Mouse (Mus musculus): Measurements from ENCODE around the gene A530084C06Rik. TPM values are rescaled to one million over a fixed set of nuclear protein-coding genes. Genes with fewer than 3 reads are reported as not detected.

The A530084C06Rik gene
- polyA plus RNA-seq, 1 experiment = 0.44 TPM

DNA sequence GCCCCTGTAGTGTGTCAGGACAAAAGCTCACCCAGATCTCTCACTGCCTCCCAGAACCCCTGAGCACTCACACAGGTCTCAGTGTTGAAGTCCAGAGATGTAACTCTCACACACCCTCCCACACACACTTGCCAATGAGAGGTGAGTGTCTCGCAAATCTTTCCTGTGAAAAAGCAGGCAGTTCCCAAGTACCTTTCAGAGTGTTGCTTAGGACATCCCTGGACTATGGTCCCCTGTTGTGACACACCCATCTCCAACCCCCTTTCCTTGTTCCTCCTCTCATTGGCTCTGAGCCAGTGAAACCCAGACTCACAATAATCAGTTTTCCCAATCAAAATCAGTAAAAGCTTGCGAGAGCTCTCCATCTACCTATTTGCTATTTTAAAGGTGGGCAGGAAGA is 12.3 kb downstream of the A530084C06Rik start:
- H3K27ac ChIP-seq (ENCODE audit: insufficient read depth, low read length) = no peak overlapping the region
- no peaks in the 10 kb centered on the region for H3K4me1 ChIP-seq (ENCODE audit: control insufficient read depth, insufficient read depth, low read length)
- H3K4me3 ChIP-seq (ENCODE audit: insufficient read depth, low read length) = no peak overlapping the region
- no peak for TF ChIP-seq CTCF (IDR thresholded peaks at IDR 0.05; ENCODE audit: extremely low read depth, insufficient read depth, low read length)
- TF ChIP-seq POLR2A (IDR thresholded peaks at IDR 0.05; ENCODE audit: extremely low read depth, insufficient read depth, low read length) = no peak

DNA sequence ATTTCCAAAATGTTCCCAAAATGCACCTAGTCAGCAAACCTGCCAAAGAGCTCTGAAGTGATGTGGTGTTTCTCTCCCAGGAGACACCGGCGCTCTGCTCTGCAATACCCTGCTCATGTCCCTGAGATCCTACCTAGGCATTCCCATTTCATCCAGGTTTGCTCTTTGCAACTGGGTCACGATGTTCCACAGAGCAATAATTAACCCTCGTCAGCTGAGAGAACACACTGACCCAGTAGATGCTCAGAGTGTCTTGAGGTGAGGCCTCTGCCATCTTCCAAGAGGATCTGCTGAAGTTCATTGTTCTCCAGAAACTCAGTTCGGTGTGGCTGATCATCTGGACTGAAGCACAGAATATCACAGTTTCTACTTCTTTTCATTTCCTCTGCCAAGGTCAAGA is 16.1 kb downstream of the A530084C06Rik start:
- Histone ChIP-seq H3K27ac (ENCODE audit: insufficient read depth, low read length) (no peak overlapping the region), H3K4me1 (ENCODE audit: control insufficient read depth, insufficient read depth, low read length) (no peaks in the 10 kb centered on the region), H3K4me3 (ENCODE audit: insufficient read depth, low read length) (no peak overlapping the region)
- no peak for TF ChIP-seq POLR2A (IDR thresholded peaks at IDR 0.05; ENCODE audit: extremely low read depth, insufficient read depth, low read length)
- no peak for TF ChIP-seq CTCF (IDR thresholded peaks at IDR 0.05; ENCODE audit: extremely low read depth, insufficient read depth, low read length)

DNA sequence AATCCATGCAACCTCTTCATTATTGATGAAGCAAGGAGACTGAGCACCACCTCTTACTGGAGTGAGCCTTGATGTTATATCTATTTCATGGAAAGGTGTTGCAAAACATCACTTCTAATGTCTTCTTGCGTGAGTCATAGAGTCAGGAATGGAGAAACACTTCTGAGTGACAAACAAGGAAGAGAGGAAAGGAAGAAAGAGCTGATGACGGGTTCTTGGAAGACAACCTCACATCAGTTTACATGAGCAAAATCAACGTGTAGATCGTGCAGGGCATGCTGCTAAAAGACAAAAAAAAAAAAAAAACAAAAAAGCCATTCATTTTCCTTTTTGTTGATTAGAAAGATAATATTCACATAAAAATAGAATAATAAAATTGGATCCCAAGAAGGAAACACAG is 24.4 kb downstream of the A530084C06Rik start:
- Histone ChIP-seq H3K27ac (ENCODE audit: insufficient read depth, low read length) (no peak overlapping the region), H3K4me3 (ENCODE audit: insufficient read depth, low read length) (no peak overlapping the region), H3K4me1 (ENCODE audit: control insufficient read depth, insufficient read depth, low read length) (no peaks in the 10 kb centered on the region)
- TF ChIP-seq POLR2A (IDR thresholded peaks at IDR 0.05; ENCODE audit: extremely low read depth, insufficient read depth, low read length) (no peak), CTCF (IDR thresholded peaks at IDR 0.05; ENCODE audit: extremely low read depth, insufficient read depth, low read length) (no peak)

DNA sequence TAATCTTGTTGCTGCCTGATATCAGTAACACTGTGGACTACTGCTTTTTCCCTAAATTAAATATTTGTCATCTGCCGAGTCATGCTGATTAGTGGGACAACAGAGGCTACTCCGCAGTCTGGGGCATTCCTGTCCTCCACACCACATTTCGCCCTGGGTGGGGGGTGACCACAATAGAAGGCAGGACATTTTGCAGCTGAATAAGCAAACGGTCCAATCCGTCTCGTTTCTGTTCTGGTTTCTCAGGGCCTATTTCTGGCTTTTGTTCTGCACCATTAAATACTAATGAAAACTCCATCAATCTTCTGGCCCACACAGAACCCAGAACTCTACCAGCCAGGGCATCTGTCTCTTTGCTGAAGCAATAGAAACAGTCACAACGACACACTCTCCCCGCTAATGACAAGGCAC is 27.5 kb downstream of the A530084C06Rik start:
- Histone ChIP-seq H3K27ac (ENCODE audit: insufficient read depth, low read length) (no peak overlapping the region), H3K4me3 (ENCODE audit: insufficient read depth, low read length) (no peak overlapping the region), H3K4me1 (ENCODE audit: control insufficient read depth, insufficient read depth, low read length) (no peaks in the 10 kb centered on the region)
- TF ChIP-seq POLR2A (IDR thresholded peaks at IDR 0.05; ENCODE audit: extremely low read depth, insufficient read depth, low read length) (no peak), CTCF (IDR thresholded peaks at IDR 0.05; ENCODE audit: extremely low read depth, insufficient read depth, low read length) (no peak)

DNA sequence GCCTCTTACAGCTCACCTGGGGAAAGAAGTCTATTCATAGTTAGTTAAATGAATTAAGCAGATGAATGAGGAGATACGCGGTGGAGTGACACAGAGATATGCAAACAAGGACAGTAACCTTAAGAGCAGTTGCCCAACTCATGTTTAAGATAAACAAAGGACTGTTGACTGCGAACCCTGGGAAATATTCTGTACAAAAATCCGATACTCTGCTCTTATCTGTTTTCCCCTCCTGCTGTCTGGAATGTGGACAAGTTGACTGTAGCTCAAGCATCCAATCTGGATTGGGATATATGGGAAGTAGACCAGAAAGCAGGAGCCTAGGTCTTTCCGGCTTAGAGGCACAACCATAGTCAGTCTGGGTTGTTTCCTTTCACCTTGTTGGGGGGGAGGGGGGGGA is 27.9 kb downstream of the A530084C06Rik start:
- TF ChIP-seq POLR2A (IDR thresholded peaks at IDR 0.05; ENCODE audit: extremely low read depth, insufficient read depth, low read length) = no peak
- TF ChIP-seq CTCF (IDR thresholded peaks at IDR 0.05; ENCODE audit: extremely low read depth, insufficient read depth, low read length) = no peak
- H3K4me1 ChIP-seq (ENCODE audit: control insufficient read depth, insufficient read depth, low read length) = no peaks in the 10 kb centered on the region
- H3K4me3 ChIP-seq (ENCODE audit: insufficient read depth, low read length) = no peak overlapping the region
- no peak overlapping the region for H3K27ac ChIP-seq (ENCODE audit: insufficient read depth, low read length)

DNA sequence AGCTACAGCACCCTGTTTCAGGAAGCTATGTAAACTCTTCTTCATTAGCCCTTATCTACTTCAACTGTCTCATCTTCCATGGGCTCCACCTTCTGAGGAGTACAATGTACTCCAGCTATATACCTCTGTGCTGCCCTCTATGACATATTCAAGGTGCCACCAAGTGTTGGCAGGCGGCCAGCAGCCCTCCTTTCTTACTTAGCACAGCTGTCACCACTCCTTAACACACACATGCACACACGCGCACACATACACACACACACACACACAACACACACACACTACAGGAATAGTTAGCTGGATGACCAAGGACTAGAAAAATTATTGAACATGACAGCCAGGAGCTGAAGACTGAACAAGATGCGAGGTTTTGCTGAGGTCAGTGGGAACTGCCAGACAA is 34.2 kb downstream of the A530084C06Rik start:
- H3K27ac ChIP-seq (ENCODE audit: insufficient read depth, low read length) = no peak overlapping the region
- TF ChIP-seq CTCF (IDR thresholded peaks at IDR 0.05; ENCODE audit: extremely low read depth, insufficient read depth, low read length) = no peak
- no peak for TF ChIP-seq POLR2A (IDR thresholded peaks at IDR 0.05; ENCODE audit: extremely low read depth, insufficient read depth, low read length)
- no peaks in the 10 kb centered on the region for H3K4me1 ChIP-seq (ENCODE audit: control insufficient read depth, insufficient read depth, low read length)
- H3K4me3 ChIP-seq (ENCODE audit: insufficient read depth, low read length) = no peak overlapping the region

DNA sequence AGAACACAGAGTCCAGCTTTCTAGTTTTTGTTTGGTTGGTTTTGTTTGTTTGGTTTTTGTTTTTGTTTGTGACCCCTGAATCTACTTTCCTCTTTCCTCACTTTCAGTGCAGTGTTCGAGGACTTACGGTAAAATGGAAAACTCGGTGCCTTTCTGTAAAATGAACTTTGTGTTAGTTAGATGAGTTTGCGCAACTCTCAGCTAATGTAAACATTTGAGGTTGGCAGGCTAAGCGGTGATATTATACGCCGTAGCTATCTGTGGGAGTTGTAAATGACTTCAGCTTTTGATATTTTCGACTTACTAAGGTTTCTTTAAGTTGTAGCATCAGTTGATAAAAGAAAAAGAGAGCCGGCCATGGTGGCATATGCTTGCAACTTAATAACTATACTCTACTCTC is 40.2 kb downstream of the A530084C06Rik start:
- Histone ChIP-seq H3K4me3 (ENCODE audit: insufficient read depth, low read length) (no peak overlapping the region), H3K27ac (ENCODE audit: insufficient read depth, low read length) (no peak overlapping the region), H3K4me1 (ENCODE audit: control insufficient read depth, insufficient read depth, low read length) (no peaks in the 10 kb centered on the region)
- TF ChIP-seq CTCF (IDR thresholded peaks at IDR 0.05; ENCODE audit: extremely low read depth, insufficient read depth, low read length) (no peak), POLR2A (IDR thresholded peaks at IDR 0.05; ENCODE audit: extremely low read depth, insufficient read depth, low read length) (no peak)

DNA sequence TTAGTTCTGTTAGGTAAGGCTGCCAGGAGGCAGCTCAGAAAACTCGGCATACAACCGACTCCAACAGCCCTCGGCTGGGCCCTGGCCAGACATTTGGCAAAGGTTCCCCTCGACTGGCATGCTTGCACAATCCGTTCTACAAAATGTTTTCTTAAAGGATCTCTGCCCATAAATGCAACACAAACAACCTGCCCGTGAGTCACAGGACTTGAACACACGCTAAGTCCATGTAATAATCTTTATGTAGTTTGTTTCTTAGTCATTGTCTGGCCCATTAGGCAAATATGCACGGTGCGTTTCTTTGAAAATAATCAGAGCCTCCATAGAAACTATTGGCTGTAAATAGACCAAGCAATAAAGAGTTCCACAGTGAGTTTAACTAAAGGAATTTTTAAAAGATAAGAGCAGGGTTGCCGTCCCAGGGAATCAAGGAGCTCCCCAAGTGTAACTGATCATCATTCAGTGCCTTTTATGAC is 40.7 kb downstream of the A530084C06Rik start:
- no peak for TF ChIP-seq POLR2A (IDR thresholded peaks at IDR 0.05; ENCODE audit: extremely low read depth, insufficient read depth, low read length)
- TF ChIP-seq CTCF (IDR thresholded peaks at IDR 0.05; ENCODE audit: extremely low read depth, insufficient read depth, low read length) = no peak
- no peak overlapping the region for H3K4me3 ChIP-seq (ENCODE audit: insufficient read depth, low read length)
- H3K27ac ChIP-seq (ENCODE audit: insufficient read depth, low read length) = no peak overlapping the region
- H3K4me1 ChIP-seq (ENCODE audit: control insufficient read depth, insufficient read depth, low read length) = no peaks in the 10 kb centered on the region

DNA sequence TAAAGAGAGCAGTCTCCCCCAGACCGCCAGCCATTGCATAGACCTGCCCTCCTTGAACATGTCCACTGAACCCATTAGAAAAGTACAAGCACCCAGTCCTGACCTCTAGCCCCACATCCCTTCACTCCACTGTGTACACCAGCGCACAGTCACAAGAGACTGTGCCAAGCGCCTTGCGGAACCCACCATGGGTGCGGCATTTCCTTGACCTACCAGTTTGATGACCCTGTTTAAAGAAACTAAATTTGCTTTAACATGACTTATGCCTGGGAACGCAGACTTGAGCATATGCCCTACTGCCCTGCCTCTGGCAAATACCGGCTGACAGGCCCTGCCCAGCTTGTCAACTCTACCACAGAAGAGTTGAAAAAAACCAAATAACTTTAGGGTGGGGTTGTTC is 43.9 kb downstream of the A530084C06Rik start:
- TF ChIP-seq POLR2A (IDR thresholded peaks at IDR 0.05; ENCODE audit: extremely low read depth, insufficient read depth, low read length) = no peak
- no peak for TF ChIP-seq CTCF (IDR thresholded peaks at IDR 0.05; ENCODE audit: extremely low read depth, insufficient read depth, low read length)
- no peak overlapping the region for H3K27ac ChIP-seq (ENCODE audit: insufficient read depth, low read length)

DNA sequence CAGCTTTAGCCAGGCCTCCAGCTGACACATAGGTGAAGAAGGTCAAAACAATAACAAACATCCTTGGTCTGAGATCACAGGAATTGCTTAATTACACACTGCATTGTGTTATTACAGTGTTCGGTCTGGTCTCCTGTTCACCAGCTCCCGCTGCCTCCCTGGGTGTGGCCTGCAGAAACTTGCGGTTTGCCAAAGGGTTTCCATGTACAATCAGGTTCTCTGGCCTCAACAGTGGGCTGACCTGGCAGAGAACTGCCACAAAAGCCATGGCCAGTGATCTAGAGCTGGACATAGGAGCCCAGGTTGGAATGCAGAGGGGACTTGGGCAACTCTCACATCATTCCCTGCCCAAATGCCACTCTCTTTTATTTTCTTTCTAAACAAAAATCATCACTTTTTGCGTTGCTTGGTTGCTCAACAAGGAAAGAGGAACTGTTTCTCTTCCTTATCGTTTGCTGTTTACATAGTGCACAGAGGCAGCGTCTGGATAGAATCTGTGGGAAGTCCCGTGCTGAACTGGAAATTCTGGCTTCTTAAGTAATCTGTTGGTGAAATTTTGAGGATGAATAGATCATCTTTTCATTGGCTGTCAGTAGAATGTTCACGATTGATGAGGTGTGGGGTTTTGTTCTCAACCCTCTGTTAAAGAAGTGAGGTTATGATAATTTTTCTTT is 52.5 kb downstream of the A530084C06Rik start:
- no peak overlapping the region for H3K4me3 ChIP-seq (ENCODE audit: insufficient read depth, low read length)
- no peak overlapping the region for H3K27ac ChIP-seq (ENCODE audit: insufficient read depth, low read length)
- TF ChIP-seq POLR2A (IDR thresholded peaks at IDR 0.05; ENCODE audit: extremely low read depth, insufficient read depth, low read length) = no peak
- no peak for TF ChIP-seq CTCF (IDR thresholded peaks at IDR 0.05; ENCODE audit: extremely low read depth, insufficient read depth, low read length)
- no peaks in the 10 kb centered on the region for H3K4me1 ChIP-seq (ENCODE audit: control insufficient read depth, insufficient read depth, low read length)

More for the DNA sequence above, 43.9 kb downstream of the A530084C06Rik start:
- Histone ChIP-seq H3K4me3 (ENCODE audit: insufficient read depth, low read length) (no peak overlapping the region), H3K4me1 (ENCODE audit: control insufficient read depth, insufficient read depth, low read length) (no peaks in the 10 kb centered on the region)

Other genes starting within 250 kb of the A530084C06Rik start
- gene Foxq1, start 3.2 kb downstream of the A530084C06Rik start, polyA plus RNA-seq (2012; rRNA removed) = 3.3 and 3.4 TPM in 2 replicates
- 5.8 and 6.1 TPM in 2 replicates for gene Foxf2, start 66.5 kb upstream of the A530084C06Rik start, polyA plus RNA-seq (2012; rRNA removed)
- gene Foxc1, start 247.3 kb upstream of the A530084C06Rik start, polyA plus RNA-seq (2012; rRNA removed) = 2.3 and 2.8 TPM in 2 replicates

Data from cortical plate, adult 2 months (tissue).